Mouse (Mus musculus): ENCODE measurements around the gene Prpf38b. TPM values are rescaled to one million over a fixed set of nuclear protein-coding genes. Genes with fewer than 3 reads are reported as not detected.

Gene Prpf38b
- total and polyA plus RNA-seq, 3 experiments: 42.6 to 177 (median 42.9) TPM

DNA sequence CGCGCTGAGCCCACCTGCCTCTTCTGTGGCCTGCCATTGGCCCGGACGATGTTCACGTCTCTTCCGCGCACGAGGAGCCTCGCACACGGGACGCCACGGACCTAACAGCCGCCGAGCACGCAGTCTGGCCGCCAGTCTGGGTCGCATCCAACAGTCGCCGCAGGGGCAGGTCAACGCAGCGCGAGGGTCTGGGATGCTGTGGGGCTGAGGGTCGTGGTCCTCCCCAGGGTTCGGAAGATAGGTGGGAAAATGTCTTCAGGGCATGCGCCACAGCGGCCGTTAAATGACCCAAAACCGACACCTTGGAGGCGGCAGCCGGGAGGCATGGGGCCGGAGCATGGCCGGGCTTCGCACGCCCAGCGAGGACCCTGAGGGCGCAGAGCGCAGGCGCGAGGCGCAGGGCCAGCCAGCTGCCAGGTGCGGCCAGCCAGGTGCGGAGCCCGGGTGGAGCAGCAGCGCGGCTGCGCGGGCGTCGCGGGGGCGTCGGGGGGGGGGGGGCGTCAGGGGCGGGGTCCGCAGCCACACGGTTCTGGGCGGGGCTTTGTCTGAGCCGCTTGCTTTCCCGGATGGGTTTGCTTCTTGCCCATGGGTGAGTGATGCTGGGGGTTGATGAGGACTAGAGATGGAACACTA is 28.6 kb upstream of the Prpf38b start, which contains the start of gene Gm9857:
Gene Gm9857, minus strand, starts transcription at position 445 of the 633 bp plus-strand sequence.
- Histone ChIP-seq H3K79me2 (replicated peaks; ENCODE audit: control insufficient read depth, extremely low read depth, insufficient read depth, poor library complexity, severe bottlenecking) (no peaks in the 10 kb centered on the region), H3K4me1 (ENCODE audit: control insufficient read depth in 1 of 2, insufficient read depth in 2 of 2) (no peaks in the 10 kb centered on the region), H3K4me3 (replicated peaks in 1 of 3; ENCODE audit: low read depth in 2 of 3, low read length in 2 of 3, poor library complexity in 1 of 3) (no peak within 1 kb of the TSS), H3K9ac (ENCODE audit: insufficient read depth, low read depth) (no peak within 1 kb of the TSS), H3K9me3 (replicated peaks; ENCODE audit: low read length) (peaks cover 9% of the 10 kb centered on the region), H3K27ac (ENCODE audit: insufficient read depth, low read depth) (no peak within 1 kb of the TSS), H3K27me3 (replicated peaks) (no peaks in the 10 kb centered on the region), H3K4me2 (ENCODE audit: insufficient read depth, low read depth, poor library complexity, severe bottlenecking) (no peak within 1 kb of the TSS), H3K36me3 (replicated peaks in 1 of 2; ENCODE audit: control insufficient read depth in 1 of 2, insufficient read depth in 1 of 2, low read length in 1 of 2) (no peaks in the 10 kb centered on the region)
- dilution Hi-C loops (cut with MboI; ENCODE audit: extremely low pct_ligation_motif_present, extremely low pct_unique_long_range_greater_than_20kb, low sequenced_read_pairs) (no loop called here), in situ Hi-C loops (cut with MboI; ENCODE audit: low pct_ligation_motif_present, low pct_unique_long_range_greater_than_20kb, low sequenced_read_pairs) (no loop called here)
- DNase-seq (ENCODE audit: extremely low read depth): no peak
- TF ChIP-seq JUN (IDR thresholded peaks at IDR 0.05; ENCODE audit: insufficient read depth, low read depth, low read length) (no peak), NELFE (IDR thresholded peaks at IDR 0.05; ENCODE audit: low read depth, low read length) (no peak), CHD1 (IDR thresholded peaks at IDR 0.05; ENCODE audit: low read depth, low read length) (no peak), GABPA (IDR thresholded peaks at IDR 0.05; ENCODE audit: insufficient replicate concordance, low read depth, low read length) (no peak), IRF4 (IDR thresholded peaks at IDR 0.05; ENCODE audit: low read depth, low read length) (no peak), NRF1 (IDR thresholded peaks at IDR 0.05; ENCODE audit: low read depth, low read length) (no peak), TCF12 (IDR thresholded peaks at IDR 0.05; ENCODE audit: low read depth, low read length) (no peak), MYC (IDR thresholded peaks at IDR 0.05; ENCODE audit: low read depth, low read length) (no peak), E2F4 (IDR thresholded peaks at IDR 0.05; ENCODE audit: insufficient replicate concordance, low read depth, low read length) (no peak), POLR2A (IDR thresholded peaks at IDR 0.05; ENCODE audit: low read depth, low read length) (no peak)

DNA sequence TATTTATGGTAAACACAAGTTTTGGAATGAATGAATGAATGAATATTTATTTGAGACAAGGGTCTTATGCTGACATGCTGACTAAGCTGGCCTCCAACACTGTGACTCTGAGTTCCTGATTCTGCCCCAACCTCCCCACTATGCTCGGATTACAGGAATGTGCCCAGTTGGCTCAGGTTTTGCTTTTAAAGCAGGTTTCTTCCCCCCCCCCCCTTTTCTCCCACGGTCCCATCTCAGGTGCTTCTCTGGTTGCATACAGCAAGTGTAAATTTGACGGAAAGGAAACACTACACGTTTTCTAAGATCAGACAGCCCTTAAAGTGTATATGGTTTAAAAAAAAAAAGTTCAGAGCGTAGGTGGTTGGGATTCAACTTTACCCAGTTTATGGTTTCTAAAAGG is 28.0 kb upstream of the Prpf38b start, which contains the start of gene Henmt1:
Gene Henmt1, plus strand, starts transcription at position 301 of the 400 bp plus-strand sequence.
- no peak within 1 kb of the TSS for H3K4me3 ChIP-seq (replicated peaks in 1 of 3; ENCODE audit: low read depth in 2 of 3, low read length in 2 of 3, poor library complexity in 1 of 3)
- H3K27me3 ChIP-seq (replicated peaks): no peaks in the 10 kb centered on the region
- no peak for TF ChIP-seq ELF1 (IDR thresholded peaks at IDR 0.05; ENCODE audit: low read depth, low read length)
- TF ChIP-seq RAD21 (IDR thresholded peaks at IDR 0.05; ENCODE audit: low read depth, low read length): no peak
- TF ChIP-seq SMC3 (IDR thresholded peaks at IDR 0.05; ENCODE audit: low read depth, low read length): no peak
- no peak for TF ChIP-seq MAZ (IDR thresholded peaks at IDR 0.05; ENCODE audit: low read depth, low read length)
- TF ChIP-seq CHD2 (IDR thresholded peaks at IDR 0.05; ENCODE audit: low read length): no peak
- no peak for TF ChIP-seq TBP (conservative IDR thresholded peaks at IDR 0.05; ENCODE audit: low read depth, low read length)
- TF ChIP-seq ZNF384 (IDR thresholded peaks at IDR 0.05; ENCODE audit: low read depth, low read length): no peak
- no peak for TF ChIP-seq USF2 (conservative IDR thresholded peaks at IDR 0.05; ENCODE audit: low read depth, low read length)
- no peak for TF ChIP-seq NELFE (IDR thresholded peaks at IDR 0.05; ENCODE audit: low read depth, low read length)
- no peak for TF ChIP-seq PAX5 (IDR thresholded peaks at IDR 0.05; ENCODE audit: low read length)
- TF ChIP-seq POLR2A (IDR thresholded peaks at IDR 0.05; ENCODE audit: low read depth, low read length): no peak
- no peak for TF ChIP-seq GABPA (IDR thresholded peaks at IDR 0.05; ENCODE audit: insufficient replicate concordance, low read depth, low read length)
- no peak for TF ChIP-seq IRF4 (IDR thresholded peaks at IDR 0.05; ENCODE audit: low read depth, low read length)
- no peak for TF ChIP-seq TCF12 (IDR thresholded peaks at IDR 0.05; ENCODE audit: low read depth, low read length)
- TF ChIP-seq UBTF (IDR thresholded peaks at IDR 0.05; ENCODE audit: low read depth, low read length): no peak
- TF ChIP-seq CHD1 (IDR thresholded peaks at IDR 0.05; ENCODE audit: low read depth, low read length): no peak
- TF ChIP-seq E2F4 (IDR thresholded peaks at IDR 0.05; ENCODE audit: insufficient replicate concordance, low read depth, low read length): no peak
- TF ChIP-seq ZC3H11A (IDR thresholded peaks at IDR 0.05; ENCODE audit: low read depth, low read length): no peak
- no peak for TF ChIP-seq EP300 (IDR thresholded peaks at IDR 0.05; ENCODE audit: low read length)
- TF ChIP-seq NRF1 (IDR thresholded peaks at IDR 0.05; ENCODE audit: low read depth, low read length): no peak
- in situ Hi-C loops (cut with MboI; ENCODE audit: low pct_ligation_motif_present, low pct_unique_long_range_greater_than_20kb, low sequenced_read_pairs) (no loop called here), dilution Hi-C loops (cut with MboI; ENCODE audit: extremely low pct_ligation_motif_present, extremely low pct_unique_long_range_greater_than_20kb, low sequenced_read_pairs) (no loop called here)
- H3K9me3 ChIP-seq (replicated peaks; ENCODE audit: low read length): peaks cover 9% of the 10 kb centered on the region
- H3K27ac ChIP-seq (ENCODE audit: insufficient read depth, low read depth): no peak within 1 kb of the TSS
- no peak within 1 kb of the TSS for H3K4me2 ChIP-seq (ENCODE audit: insufficient read depth, low read depth, poor library complexity, severe bottlenecking)
- no peaks in the 10 kb centered on the region for H3K79me2 ChIP-seq (replicated peaks; ENCODE audit: control insufficient read depth, extremely low read depth, insufficient read depth, poor library complexity, severe bottlenecking)
- no peaks in the 10 kb centered on the region for H3K4me1 ChIP-seq (ENCODE audit: control insufficient read depth in 1 of 2, insufficient read depth in 2 of 2)
- H3K9ac ChIP-seq (ENCODE audit: insufficient read depth, low read depth): no peak within 1 kb of the TSS
- H3K36me3 ChIP-seq (replicated peaks in 1 of 2; ENCODE audit: control insufficient read depth in 1 of 2, insufficient read depth in 1 of 2, low read length in 1 of 2): no peaks in the 10 kb centered on the region
- no peak for DNase-seq (ENCODE audit: extremely low read depth)
